Mouse (Mus musculus): ENCODE results near the gene Lrrc4. TPM values are rescaled to one million over a fixed set of nuclear protein-coding genes. Genes with fewer than 3 reads are reported as not detected.
A peak's percentile ranks its signal among the peaks of the same experiment; 100 is the strongest.

The Lrrc4 gene
- polyA plus RNA-seq, 1 experiment: not detected

DNA sequence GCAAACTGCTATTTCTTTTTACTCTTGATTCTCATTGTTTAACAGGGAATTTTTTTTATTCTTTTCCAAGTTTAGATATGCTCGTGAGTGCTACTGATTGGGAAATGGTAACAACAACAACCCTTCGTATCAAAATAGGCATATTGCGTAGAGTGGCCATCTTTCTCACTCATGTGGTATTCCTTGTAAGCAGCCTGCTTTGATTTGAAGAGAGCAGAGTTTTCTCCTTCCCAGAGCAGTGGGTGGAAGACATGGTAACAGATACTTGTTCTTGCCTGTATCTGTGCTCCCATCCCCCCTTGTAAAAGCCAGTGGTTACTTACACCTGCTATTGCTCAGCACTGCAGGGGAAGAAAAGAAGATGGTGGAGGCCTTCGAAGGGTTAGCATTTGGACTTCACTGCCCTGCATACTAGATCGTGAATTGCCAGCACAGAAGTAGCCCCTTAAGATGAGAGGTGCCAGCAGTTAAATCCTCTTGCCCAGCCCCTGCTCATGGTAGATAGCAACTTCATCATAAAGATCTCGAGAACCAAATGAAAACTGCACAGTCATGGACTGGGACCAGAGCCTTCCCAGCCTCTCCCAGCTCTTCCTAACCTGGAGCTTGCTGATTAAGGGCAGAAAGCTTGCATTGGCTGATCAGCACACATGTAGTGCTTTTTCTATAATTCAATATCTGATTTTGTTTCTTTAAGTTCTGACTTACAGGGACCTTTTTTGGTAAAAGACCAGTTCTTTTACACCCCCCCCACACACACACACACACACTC lies 77.2 kb downstream of the Lrrc4 start:
- 56% methylated on average over 6 of the region's 6 CpGs for WGBS
- Histone ChIP-seq H3K27ac (ENCODE audit: insufficient read depth, low read depth, low read length) (peak overlapping the region; percentile 78), H3K4me3 (ENCODE audit: insufficient read depth, low read depth, low read length) (no peak overlapping the region), H3K4me1 (ENCODE audit: control insufficient read depth, insufficient read depth, low read length) (peaks cover 14% of the 10 kb centered on the region)
- TF ChIP-seq POLR2A (IDR thresholded peaks at IDR 0.05; ENCODE audit: insufficient read depth, low read depth, low read length) (no peak), CTCF (IDR thresholded peaks at IDR 0.05; ENCODE audit: insufficient read depth, low read depth, low read length) (no peak)

DNA sequence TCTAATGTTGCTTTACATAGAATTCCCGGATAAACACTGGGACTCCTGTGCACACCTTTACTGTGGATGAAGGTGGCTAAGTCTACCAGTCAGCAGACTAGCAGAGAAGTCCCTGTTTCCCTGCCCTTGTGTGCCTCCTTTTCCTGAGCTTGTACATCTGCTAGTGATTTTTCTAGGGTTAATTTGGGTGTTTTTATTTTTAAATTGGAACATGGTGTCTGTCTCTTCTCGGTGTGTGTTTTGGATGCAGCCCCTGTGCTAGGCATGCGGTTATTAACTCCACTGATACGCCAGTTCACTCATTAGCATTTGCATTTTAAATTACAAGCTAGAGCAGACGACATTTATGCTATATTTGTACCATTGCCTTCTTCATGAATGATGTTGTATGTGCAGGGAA lies 77.9 kb downstream of the Lrrc4 start:
- WGBS: 28% methylated on average over 5 of the region's 5 CpGs
- peak overlapping the region; percentile 90 for H3K27ac ChIP-seq (ENCODE audit: insufficient read depth, low read depth, low read length)
- no peak overlapping the region for H3K4me3 ChIP-seq (ENCODE audit: insufficient read depth, low read depth, low read length)
- peaks cover 14% of the 10 kb centered on the region for H3K4me1 ChIP-seq (ENCODE audit: control insufficient read depth, insufficient read depth, low read length)
- no peak for TF ChIP-seq POLR2A (IDR thresholded peaks at IDR 0.05; ENCODE audit: insufficient read depth, low read depth, low read length)
- TF ChIP-seq CTCF (IDR thresholded peaks at IDR 0.05; ENCODE audit: insufficient read depth, low read depth, low read length): no peak

DNA sequence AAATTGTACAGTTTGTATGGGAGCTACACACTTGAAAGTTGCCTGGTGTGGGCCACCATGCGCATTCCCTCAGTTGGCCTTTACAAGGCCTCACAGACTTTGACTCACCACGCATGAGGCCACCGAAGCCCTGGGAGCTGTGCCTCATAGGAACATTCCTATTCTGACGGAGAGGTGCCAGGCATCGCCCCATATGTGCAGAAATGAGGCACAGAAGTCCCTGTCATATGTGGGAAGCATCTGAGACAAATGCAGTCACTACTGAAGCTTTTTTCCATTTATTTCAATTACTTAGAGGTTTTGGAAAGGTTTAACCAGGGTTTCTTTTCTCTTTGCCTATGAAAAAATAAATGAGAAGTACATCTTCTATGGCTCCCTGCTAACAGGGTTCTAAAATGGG lies 78.3 kb downstream of the Lrrc4 start:
- H3K4me3 ChIP-seq (ENCODE audit: insufficient read depth, low read depth, low read length): no peak overlapping the region
- 91% methylated on average over 5 of the region's 5 CpGs for WGBS
- H3K27ac ChIP-seq (ENCODE audit: insufficient read depth, low read depth, low read length): peak overlapping the region; percentile 90
- H3K4me1 ChIP-seq (ENCODE audit: control insufficient read depth, insufficient read depth, low read length): peaks cover 16% of the 10 kb centered on the region
- TF ChIP-seq CTCF (IDR thresholded peaks at IDR 0.05; ENCODE audit: insufficient read depth, low read depth, low read length) (no peak), POLR2A (IDR thresholded peaks at IDR 0.05; ENCODE audit: insufficient read depth, low read depth, low read length) (no peak)

DNA sequence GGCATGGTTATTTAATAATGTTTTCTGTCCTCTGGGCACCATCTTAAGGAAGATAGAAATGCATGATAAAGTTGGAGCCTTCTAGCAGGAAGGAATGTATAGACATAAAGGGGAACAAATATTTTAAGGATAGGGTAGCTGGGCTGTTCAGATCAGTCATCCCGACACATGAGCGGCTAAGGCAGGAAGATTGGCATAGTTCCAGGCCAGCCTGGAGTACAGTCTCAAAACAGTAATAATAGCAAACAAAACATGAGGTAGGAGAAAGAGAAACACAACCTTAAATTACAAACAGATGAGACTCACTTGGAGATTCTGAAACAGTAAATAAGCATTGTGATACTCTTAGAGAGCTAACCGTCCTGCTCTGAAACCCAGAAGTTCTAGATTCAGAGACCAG lies 80.4 kb downstream of the Lrrc4 start:
- TF ChIP-seq CTCF (IDR thresholded peaks at IDR 0.05; ENCODE audit: insufficient read depth, low read depth, low read length): no peak
- TF ChIP-seq POLR2A (IDR thresholded peaks at IDR 0.05; ENCODE audit: insufficient read depth, low read depth, low read length): no peak
- 71% methylated on average over 3 of the region's 3 CpGs for WGBS
- H3K27ac ChIP-seq (ENCODE audit: insufficient read depth, low read depth, low read length): no peak overlapping the region
- peaks cover 10% of the 10 kb centered on the region for H3K4me1 ChIP-seq (ENCODE audit: control insufficient read depth, insufficient read depth, low read length)
- H3K4me3 ChIP-seq (ENCODE audit: insufficient read depth, low read depth, low read length): no peak overlapping the region

DNA sequence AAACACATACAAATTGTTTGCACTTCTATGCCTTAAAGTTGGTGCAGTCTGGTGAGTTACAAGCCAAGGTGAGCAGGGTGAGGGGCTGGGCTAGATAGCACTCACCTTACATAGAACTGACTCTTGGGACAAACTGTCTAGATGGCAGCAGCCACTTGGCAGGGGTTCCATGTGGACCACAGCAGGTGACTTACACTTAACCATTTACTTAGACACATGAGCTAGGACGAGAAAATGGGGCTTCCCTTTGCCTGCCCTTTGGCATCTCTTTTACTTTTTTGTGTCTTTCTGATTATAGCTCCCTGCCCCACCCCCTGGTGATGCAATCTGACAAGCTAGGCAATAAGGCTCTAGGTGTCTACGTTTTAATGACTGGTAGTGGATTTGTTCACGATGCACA lies 82.3 kb downstream of the Lrrc4 start:
- TF ChIP-seq CTCF (IDR thresholded peaks at IDR 0.05; ENCODE audit: insufficient read depth, low read depth, low read length) (no peak), POLR2A (IDR thresholded peaks at IDR 0.05; ENCODE audit: insufficient read depth, low read depth, low read length) (no peak)

DNA sequence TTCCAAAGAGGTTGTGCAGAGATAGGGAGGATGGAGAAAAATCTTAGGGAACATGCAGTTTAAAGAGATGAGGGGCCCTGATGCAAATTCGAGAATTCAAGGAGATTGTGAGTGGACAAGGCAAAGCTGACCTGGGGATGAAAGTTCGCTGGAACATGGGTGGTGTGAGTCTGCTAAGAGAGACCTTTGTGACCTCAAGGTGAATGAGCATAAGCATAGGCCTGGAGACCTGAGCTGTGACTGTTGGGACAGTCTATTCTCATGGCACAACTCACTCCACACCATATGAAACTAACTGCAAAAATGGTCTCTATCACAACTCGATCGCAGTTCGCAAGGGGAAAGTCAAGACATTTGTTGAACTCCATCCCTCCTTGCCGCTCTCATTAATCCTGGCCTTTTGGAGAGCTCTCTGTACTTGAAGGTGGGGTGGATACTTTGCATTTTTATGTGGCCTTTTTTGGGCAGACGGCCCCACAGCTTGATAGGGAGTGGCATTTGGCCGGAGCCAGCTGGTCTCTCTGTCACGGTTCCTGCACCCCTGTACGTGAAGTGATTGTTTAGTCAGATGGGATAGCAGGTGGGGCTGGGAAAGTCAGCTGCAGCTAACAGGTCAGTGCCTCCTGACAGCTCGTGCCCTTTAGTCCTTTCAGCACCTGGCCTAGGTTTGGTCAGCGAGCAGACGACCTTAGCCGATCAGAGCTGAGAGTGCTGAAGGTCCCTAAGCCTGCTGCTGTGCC lies 83.4 kb downstream of the Lrrc4 start:
- 93% methylated on average over 14 of the region's 14 CpGs for WGBS
- Histone ChIP-seq H3K4me3 (ENCODE audit: insufficient read depth, low read depth, low read length) (no peak overlapping the region), H3K4me1 (ENCODE audit: control insufficient read depth, insufficient read depth, low read length) (peaks cover 4% of the 10 kb centered on the region), H3K27ac (ENCODE audit: insufficient read depth, low read depth, low read length) (no peak overlapping the region)
- TF ChIP-seq POLR2A (IDR thresholded peaks at IDR 0.05; ENCODE audit: insufficient read depth, low read depth, low read length): no peak
- TF ChIP-seq CTCF (IDR thresholded peaks at IDR 0.05; ENCODE audit: insufficient read depth, low read depth, low read length): no peak

More for the DNA sequence above, 82.3 kb downstream of the Lrrc4 start:
- 86% methylated on average over 3 of the region's 3 CpGs for WGBS
- Histone ChIP-seq H3K4me3 (ENCODE audit: insufficient read depth, low read depth, low read length) (no peak overlapping the region), H3K27ac (ENCODE audit: insufficient read depth, low read depth, low read length) (no peak overlapping the region), H3K4me1 (ENCODE audit: control insufficient read depth, insufficient read depth, low read length) (peaks cover 6% of the 10 kb centered on the region)

DNA sequence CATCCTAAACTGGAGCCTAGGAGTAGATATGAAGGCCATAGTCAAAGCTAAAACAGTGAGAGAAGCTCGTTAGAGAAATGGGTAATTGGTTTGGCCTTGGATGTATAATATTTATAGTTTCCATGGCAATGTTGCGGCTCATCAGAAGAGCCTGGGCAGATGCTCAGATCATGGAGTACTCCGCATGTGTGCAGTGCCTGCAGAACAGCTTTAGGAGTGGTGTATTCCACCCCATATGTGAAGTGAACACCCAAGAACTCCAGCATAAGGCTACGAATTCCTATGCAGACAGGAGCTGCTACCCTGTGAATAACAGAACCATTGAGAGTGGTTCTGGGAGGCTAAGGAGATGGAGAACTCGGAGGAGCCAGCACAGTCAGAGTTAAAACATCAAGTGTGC lies 84.5 kb downstream of the Lrrc4 start:
- 83% methylated on average over 5 of the region's 5 CpGs for WGBS
- TF ChIP-seq POLR2A (IDR thresholded peaks at IDR 0.05; ENCODE audit: insufficient read depth, low read depth, low read length) (no peak), CTCF (IDR thresholded peaks at IDR 0.05; ENCODE audit: insufficient read depth, low read depth, low read length) (no peak)
- H3K4me1 ChIP-seq (ENCODE audit: control insufficient read depth, insufficient read depth, low read length): peaks cover 3% of the 10 kb centered on the region; the same call in 1 of the 2 replicates
- no peak overlapping the region for H3K4me3 ChIP-seq (ENCODE audit: insufficient read depth, low read depth, low read length)
- no peak overlapping the region for H3K27ac ChIP-seq (ENCODE audit: insufficient read depth, low read depth, low read length)

DNA sequence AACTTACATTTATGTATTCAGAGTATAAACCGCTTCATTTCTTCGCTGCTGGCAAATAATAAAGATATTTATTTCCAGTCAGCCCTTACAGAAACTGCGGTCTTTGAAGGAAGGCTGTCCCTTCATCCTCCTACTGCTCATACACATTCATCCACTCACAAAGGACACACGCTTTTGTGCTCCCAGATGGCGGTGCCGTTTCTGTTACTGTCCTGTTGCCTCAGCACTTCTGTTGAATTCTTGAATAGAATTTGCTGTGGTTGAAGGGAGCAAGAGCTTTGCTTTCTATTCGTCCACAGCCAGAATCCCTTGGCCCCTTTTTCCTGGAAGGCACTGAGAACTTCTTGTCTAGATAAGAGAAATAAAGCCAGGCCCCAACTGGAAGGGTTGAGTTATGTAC lies 85.7 kb downstream of the Lrrc4 start:
- H3K27ac ChIP-seq (ENCODE audit: insufficient read depth, low read depth, low read length): no peak overlapping the region
- peaks cover 3% of the 10 kb centered on the region; the same call in 1 of the 2 replicates for H3K4me1 ChIP-seq (ENCODE audit: control insufficient read depth, insufficient read depth, low read length)
- 78% methylated on average over 7 of the region's 7 CpGs for WGBS
- no peak overlapping the region for H3K4me3 ChIP-seq (ENCODE audit: insufficient read depth, low read depth, low read length)
- no peak for TF ChIP-seq CTCF (IDR thresholded peaks at IDR 0.05; ENCODE audit: insufficient read depth, low read depth, low read length)
- no peak for TF ChIP-seq POLR2A (IDR thresholded peaks at IDR 0.05; ENCODE audit: insufficient read depth, low read depth, low read length)

DNA sequence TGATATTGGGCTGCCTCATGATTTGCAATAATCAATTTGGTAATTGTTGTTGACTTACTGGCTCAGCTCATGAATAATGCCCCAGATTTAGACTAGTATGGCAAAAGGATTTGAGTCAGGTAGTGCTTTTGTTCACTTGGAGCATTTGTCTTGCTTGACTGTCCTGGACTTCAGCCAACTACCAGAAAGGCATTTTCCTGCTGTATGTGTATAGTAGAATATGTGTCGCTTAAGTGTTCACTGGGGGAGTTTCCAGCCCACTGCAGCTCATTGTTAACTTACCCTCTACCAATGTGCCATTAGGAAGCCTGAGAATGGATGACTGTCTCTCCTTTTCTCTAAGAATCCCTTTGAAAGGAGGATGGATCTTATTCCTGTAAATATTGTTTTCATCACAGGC lies 88.0 kb downstream of the Lrrc4 start:
- H3K4me3 ChIP-seq (ENCODE audit: insufficient read depth, low read depth, low read length): no peak overlapping the region
- 32% methylated on average over 1 of the region's 1 CpGs for WGBS
- no peak overlapping the region for H3K27ac ChIP-seq (ENCODE audit: insufficient read depth, low read depth, low read length)
- H3K4me1 ChIP-seq (ENCODE audit: control insufficient read depth, insufficient read depth, low read length): peaks cover 3% of the 10 kb centered on the region; the same call in 1 of the 2 replicates
- TF ChIP-seq CTCF (IDR thresholded peaks at IDR 0.05; ENCODE audit: insufficient read depth, low read depth, low read length) (no peak), POLR2A (IDR thresholded peaks at IDR 0.05; ENCODE audit: insufficient read depth, low read depth, low read length) (no peak)
